Mouse (Mus musculus): ENCODE data around the gene Frg2f1.

Frg2f1 gene

GRCm38 (mm10) chr4:119492933-119493327 lies 46.4 kb downstream of the Frg2f1 start:
- DNase-seq (ENCODE audit: low read depth, low spot score) = no peak

GRCm38 (mm10) chr4:119492291-119492932 lies 46.9 kb downstream of the Frg2f1 start, which contains the start of gene Rimkla:
Rimkla (minus strand) TSS chr4:119492628.
- peak; percentile 82 for DNase-seq (ENCODE audit: low read depth, low spot score)

- DNase-seq (ENCODE audit: low read depth, low spot score) = peak; percentile 66
Measured at GRCm38 (mm10) chr4:119490806-119491205, 48.5 kb downstream of the Frg2f1 start.

- peak; percentile 49 for DNase-seq (ENCODE audit: low read depth, low spot score)
Measured at GRCm38 (mm10) chr4:119489666-119490065, 49.7 kb downstream of the Frg2f1 start.

- DNase-seq (ENCODE audit: low read depth, low spot score) = no peak
Measured at GRCm38 (mm10) chr4:119484882-119485281, 54.4 kb downstream of the Frg2f1 start.

GRCm38 (mm10) chr4:119483051-119483450 lies 56.3 kb downstream of the Frg2f1 start:
- peak; percentile 55 for DNase-seq (ENCODE audit: low read depth, low spot score)

Data from brain, adult 2 months (tissue).